Mouse (Mus musculus) lung, postnatal 0 days (tissue): ENCODE measurements around the gene Lclat1. TPM values are rescaled to one million over a fixed set of nuclear protein-coding genes. Genes with fewer than 3 reads are reported as not detected.
A peak's percentile ranks its signal among the peaks of the same experiment; 100 is the strongest.

Experiments
- ATAC-seq: fragments of 200-750 bp; cut with Nextera tagmentation; 2 replicates; pipeline ENCODE4 v1.8.0; 2017; ENCODE audit warnings: moderate library complexity
- DNase-seq: peaks from one replicate; pipeline ENCODE4 v3.0.0-alpha.2; 2016; ENCODE audit warnings: low spot score
- H3K27ac ChIP-seq: fragments of 300-500 bp; sonication (generic); 2 replicates; pipeline ENCODE4 v1.5.1; 2014; ENCODE audit warnings: antibody characterized with exemption, mild to moderate bottlenecking, low read length, mixed read lengths
- H3K27me3 ChIP-seq: fragments of 300-500 bp; sonication (generic); replicated peaks from 2 replicates; pipeline ENCODE4 v1.6.1; 2014; ENCODE audit warnings: low read length, mixed read lengths; ENCODE audit not compliant: insufficient read depth
- H3K36me3 ChIP-seq: fragments of 300-500 bp; sonication (generic); 2 replicates; pipeline ENCODE4 v1.6.1; 2014; ENCODE audit warnings: low read length, mixed read lengths; ENCODE audit not compliant: insufficient read depth
- H3K4me1 ChIP-seq: fragments of 300-500 bp; sonication (generic); 2 replicates; pipeline ENCODE4 v1.6.1; 2014; ENCODE audit warnings: antibody characterized with exemption, low read depth, low read length, mixed read lengths; ENCODE audit not compliant: insufficient read depth
- H3K4me2 ChIP-seq: fragments of 300-500 bp; sonication (generic); replicated peaks from 2 replicates; pipeline ENCODE4 v1.6.1; 2014; ENCODE audit warnings: low read depth, mild to moderate bottlenecking, low read length, moderate library complexity, mixed read lengths
- H3K4me3 ChIP-seq: fragments of 300-500 bp; sonication (generic); 2 replicates; pipeline ENCODE4 v1.5.1; 2014; ENCODE audit warnings: low read depth, low read length
- H3K9ac ChIP-seq: fragments of 300-500 bp; sonication (generic); replicated peaks from 2 replicates; pipeline ENCODE4 v1.6.1; 2014; ENCODE audit warnings: low read depth, mild to moderate bottlenecking
- H3K9me3 ChIP-seq: fragments of 300-500 bp; sonication (generic); 2 replicates; pipeline ENCODE4 v1.6.1; 2016; ENCODE audit warnings: low read length, mixed read lengths
- CTCF ChIP-seq: IDR thresholded peaks from 2 replicates; pipeline ENCODE4 v1.5.1; 2016; ENCODE audit warnings: antibody characterized with exemption, mild to moderate bottlenecking
- EP300 ChIP-seq: IDR thresholded peaks from 2 replicates; pipeline ENCODE4 v1.6.1; 2016; ENCODE audit warnings: antibody characterized with exemption, mild to moderate bottlenecking, control low read depth
- WGBS: fragments of 180-500 bp; shearing (Covaris S2); extraction: QIAGEN DNeasy Blood & Tissue Kit; methylation state at CpG from one replicate; pipeline ENCODE4 v1.1.7; 2014; 5-methylcytosine and 5-hydroxymethylcytosine counted together
- polyA plus RNA-seq: library from polyadenylated mRNA; unstranded; fragments of >200 nt; fragmentation: Nextera tagmentation; extraction: Ambion mirVana; gene quantifications from 2 replicates; pipeline ENCODE4 v1.2.1, GENCODE M21; 2015

Lclat1 gene
- polyA plus RNA-seq, 1 experiment from 2014 or later, result 10.2 TPM

DNA sequence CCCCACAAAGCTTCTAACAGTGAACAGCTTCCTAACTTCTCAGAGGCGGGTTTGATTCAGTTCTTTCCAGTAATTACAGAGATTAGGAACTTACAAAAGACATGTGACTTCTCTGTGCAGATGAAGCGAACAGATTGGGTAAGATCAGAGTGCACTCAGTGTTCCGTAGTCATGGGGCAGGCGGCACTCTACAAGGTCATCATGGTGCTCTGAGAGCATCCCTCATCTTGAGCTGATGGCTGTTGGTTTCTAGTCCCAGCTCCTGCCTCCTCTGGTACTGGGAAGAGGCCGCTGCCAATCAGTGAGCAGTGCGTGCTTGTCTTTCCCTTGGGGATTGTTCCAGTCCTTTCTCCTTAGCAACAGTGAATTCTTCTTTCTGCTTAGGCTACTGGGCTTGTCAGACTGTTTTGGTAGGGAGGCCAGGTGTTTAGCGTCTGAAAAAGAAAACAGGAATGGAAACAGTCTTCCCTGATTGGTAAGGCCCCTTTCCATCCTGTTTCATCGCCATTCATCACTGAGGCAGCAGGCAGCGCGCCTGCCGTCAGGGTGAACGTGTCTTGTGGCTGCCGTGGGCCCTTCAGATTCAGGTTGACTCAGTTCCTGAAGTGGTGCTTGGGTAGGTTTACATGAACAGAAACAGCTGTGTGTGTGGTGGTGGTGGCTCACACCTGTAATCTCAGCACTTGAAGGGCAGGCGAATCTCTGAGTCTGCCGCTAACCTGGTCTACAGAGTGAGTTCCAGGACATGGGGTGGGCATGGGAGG lies 54.8 kb downstream of the Lclat1 start:
- H3K27ac ChIP-seq, result no peak overlapping the region

DNA sequence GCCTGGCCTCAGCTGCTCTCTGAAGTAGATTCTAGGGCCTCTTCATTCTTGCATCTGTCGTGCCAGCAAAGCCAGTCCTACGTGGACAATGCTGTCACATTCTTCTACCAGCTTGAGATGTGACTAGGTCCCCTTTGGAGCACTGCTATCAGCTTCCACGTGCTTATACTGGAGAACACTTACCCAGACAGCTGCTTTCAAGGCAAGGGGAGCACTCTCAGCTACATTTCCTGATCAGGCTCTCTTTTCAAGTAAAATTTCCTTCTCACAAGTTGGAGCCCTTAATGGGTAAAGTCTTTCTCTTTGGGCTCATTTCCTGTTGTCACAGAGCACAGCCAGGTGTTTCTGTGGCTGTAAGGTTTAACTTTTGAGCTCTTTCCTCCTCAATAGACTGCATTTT lies 55.8 kb downstream of the Lclat1 start:
- Histone ChIP-seq H3K4me1 (no peaks in the 10 kb centered on the region), H3K27ac (no peak overlapping the region), H3K36me3 (no peaks in the 10 kb centered on the region), H3K4me2 (no peak overlapping the region), H3K27me3 (no peaks in the 10 kb centered on the region), H3K9ac (no peak overlapping the region), H3K4me3 (no peak overlapping the region), H3K9me3 (no peaks in the 10 kb centered on the region)
- DNase-seq, result peak; percentile 22
- no peak for TF ChIP-seq CTCF
- no peak for TF ChIP-seq EP300
- 48% methylated on average over 3 of the region's 3 CpGs for WGBS
- ATAC-seq, result peak; percentile 65

More for the DNA sequence above, 54.8 kb downstream of the Lclat1 start:
- ATAC-seq (peak; percentile 89), DNase-seq (peak; percentile 71)
- H3K4me2 ChIP-seq, result no peak overlapping the region
- no peaks in the 10 kb centered on the region for H3K36me3 ChIP-seq
- H3K27me3 ChIP-seq, result no peaks in the 10 kb centered on the region
- WGBS, result 56% methylated on average over 15 of the region's 15 CpGs
- H3K4me3 ChIP-seq, result no peak overlapping the region
- H3K4me1 ChIP-seq, result no peaks in the 10 kb centered on the region
- TF ChIP-seq EP300, result no peak
- TF ChIP-seq CTCF, result no peak
- H3K9me3 ChIP-seq, result no peaks in the 10 kb centered on the region
- H3K9ac ChIP-seq, result no peak overlapping the region

DNA sequence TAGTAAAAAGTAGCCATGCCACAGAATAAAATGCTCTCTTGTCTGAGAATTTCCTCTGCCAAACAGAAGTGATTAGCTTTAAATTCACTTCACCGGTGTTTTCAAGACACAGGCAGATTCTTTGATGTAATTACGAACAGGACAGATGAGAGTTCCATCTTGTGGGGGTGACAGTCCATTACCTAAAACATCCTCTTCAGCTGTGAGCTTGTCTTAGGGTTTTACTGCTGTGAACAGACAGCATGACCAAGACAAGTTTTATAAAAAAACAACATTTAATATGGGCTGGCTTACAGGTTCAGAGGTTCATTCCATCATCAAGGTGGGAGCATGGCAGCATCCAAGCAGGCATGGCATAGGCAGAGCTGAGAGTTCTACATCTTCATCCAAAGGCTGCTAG lies 56.3 kb downstream of the Lclat1 start:
- Histone ChIP-seq H3K27me3 (no peaks in the 10 kb centered on the region), H3K9me3 (no peaks in the 10 kb centered on the region), H3K4me2 (no peak overlapping the region), H3K9ac (no peak overlapping the region), H3K27ac (no peak overlapping the region), H3K4me1 (no peaks in the 10 kb centered on the region), H3K4me3 (no peak overlapping the region), H3K36me3 (no peaks in the 10 kb centered on the region)
- ATAC-seq, result no peak
- no peak for DNase-seq
- TF ChIP-seq EP300 (no peak), CTCF (no peak)
- 85% methylated on average over 2 of the region's 2 CpGs for WGBS

DNA sequence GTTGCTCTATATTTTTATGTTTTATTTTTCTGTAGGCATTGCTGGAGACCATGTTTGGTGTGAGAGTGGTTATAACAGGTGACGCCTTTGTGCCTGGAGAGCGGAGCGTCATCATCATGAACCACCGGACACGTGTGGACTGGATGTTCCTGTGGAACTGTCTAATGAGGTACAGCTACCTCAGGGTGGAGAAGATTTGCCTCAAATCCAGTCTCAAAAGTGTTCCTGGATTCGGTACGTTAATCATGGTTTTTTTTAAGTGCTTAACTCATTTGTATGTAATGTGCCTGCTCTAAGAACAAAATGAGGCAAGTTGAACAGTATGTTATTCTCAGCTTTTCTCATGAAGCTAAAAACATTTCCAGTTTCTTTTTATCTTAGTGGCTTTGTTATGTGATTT lies 61.7 kb downstream of the Lclat1 start:
- no peak overlapping the region for H3K27ac ChIP-seq
- TF ChIP-seq EP300 (no peak), CTCF (no peak)
- H3K9ac ChIP-seq, result no peak overlapping the region
- DNase-seq (no peak), ATAC-seq (no peak)
- H3K4me2 ChIP-seq, result no peak overlapping the region
- no peaks in the 10 kb centered on the region for H3K4me1 ChIP-seq
- H3K4me3 ChIP-seq, result no peak overlapping the region
- no peaks in the 10 kb centered on the region for H3K9me3 ChIP-seq
- H3K36me3 ChIP-seq, result no peaks in the 10 kb centered on the region
- whole genome bisulfite sequencing, result 93% methylated on average over 7 of the region's 7 CpGs
- H3K27me3 ChIP-seq, result no peaks in the 10 kb centered on the region

DNA sequence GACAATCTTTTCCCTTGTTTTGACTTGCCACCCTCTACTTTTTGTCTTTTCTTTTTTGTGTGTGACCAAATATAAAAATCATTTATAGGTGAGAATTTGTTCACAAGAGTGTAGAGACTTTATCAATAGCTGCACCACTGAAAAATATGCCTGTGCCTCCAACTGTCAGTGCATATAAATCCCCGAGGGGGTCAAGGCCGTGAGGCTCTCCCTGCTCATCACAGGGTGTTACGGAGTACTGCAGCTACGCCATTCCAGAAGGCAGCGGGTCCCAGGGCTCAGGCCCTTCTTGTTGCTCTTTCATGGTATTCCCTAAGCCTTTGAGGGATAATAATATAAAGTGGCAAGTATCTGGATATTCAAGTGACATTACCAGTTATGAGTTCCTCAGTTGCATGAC lies 62.4 kb downstream of the Lclat1 start:
- TF ChIP-seq CTCF (no peak), EP300 (no peak)
- DNase-seq, result no peak
- H3K36me3 ChIP-seq, result no peaks in the 10 kb centered on the region
- H3K9me3 ChIP-seq, result no peaks in the 10 kb centered on the region
- no peak overlapping the region for H3K9ac ChIP-seq
- H3K4me3 ChIP-seq, result no peak overlapping the region
- H3K4me1 ChIP-seq, result no peaks in the 10 kb centered on the region
- no peaks in the 10 kb centered on the region for H3K27me3 ChIP-seq
- 89% methylated on average over 5 of the region's 5 CpGs for WGBS
- no peak overlapping the region for H3K4me2 ChIP-seq
- H3K27ac ChIP-seq, result no peak overlapping the region
- no peak for ATAC-seq

DNA sequence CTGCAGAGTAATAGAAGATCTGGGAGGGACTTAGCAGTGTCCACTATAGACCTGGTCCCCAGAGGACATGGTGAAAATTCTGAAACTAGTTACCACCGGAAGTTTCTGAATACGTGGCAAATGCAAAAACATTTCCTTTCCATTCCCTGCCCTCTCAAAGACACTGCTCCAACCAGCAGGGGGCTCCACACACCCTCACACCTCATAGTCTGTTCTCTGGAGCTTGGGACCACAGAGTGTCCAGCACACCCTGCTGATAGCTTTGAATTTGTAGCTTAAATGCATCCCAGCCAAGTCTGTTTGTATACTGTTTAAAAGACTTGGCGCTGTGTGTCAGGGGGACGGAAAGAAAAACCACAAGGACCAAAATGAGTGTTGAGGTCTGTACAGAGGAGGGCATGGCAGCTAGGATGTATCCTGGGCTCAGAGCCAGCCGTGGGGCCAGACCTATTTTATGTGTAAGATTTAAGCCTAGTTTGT lies 66.3 kb downstream of the Lclat1 start:
- Histone ChIP-seq H3K4me3 (no peak overlapping the region), H3K27ac (peak overlapping the region; percentile 62), H3K9ac (no peak overlapping the region), H3K27me3 (no peaks in the 10 kb centered on the region), H3K9me3 (no peaks in the 10 kb centered on the region), H3K4me2 (no peak overlapping the region), H3K4me1 (no peaks in the 10 kb centered on the region), H3K36me3 (no peaks in the 10 kb centered on the region)
- TF ChIP-seq EP300 (no peak), CTCF (peak; percentile 85)
- 36% methylated on average over 5 of the region's 5 CpGs for WGBS
- DNase-seq, result peak; percentile 86
- peak; percentile 91 for ATAC-seq
